Mouse (Mus musculus) megakaryocyte, adult 5-6 weeks (primary cell): ENCODE results near the gene Tgfbr3. TPM values are rescaled to one million over a fixed set of nuclear protein-coding genes. Genes with fewer than 3 reads are reported as not detected.

Source experiments
- ATAC-seq: 2 replicates; pipeline ENCODE4 v1.8.0; 2016; ENCODE audit warnings: mild to moderate bottlenecking, inconsistent platforms; ENCODE audit not compliant: poor library complexity, severe bottlenecking
- total RNA-seq, 2 experiments: library from RNA; stranded (forward) in 1 of 2; stranded (reverse) in 1 of 2; fragments of 153-499, 151-499 nt in 1 of 2; fragments of 221-1000, 200-1000 nt in 1 of 2; gene quantifications; 2 replicates each; pipeline versions ENCODE4 v1.2.3 to v1.2.4; 2015 to 2017

Tgfbr3 gene
- total RNA-seq, 2 experiments from 2014 or later, result 0.89 to 1.7 TPM

DNA sequence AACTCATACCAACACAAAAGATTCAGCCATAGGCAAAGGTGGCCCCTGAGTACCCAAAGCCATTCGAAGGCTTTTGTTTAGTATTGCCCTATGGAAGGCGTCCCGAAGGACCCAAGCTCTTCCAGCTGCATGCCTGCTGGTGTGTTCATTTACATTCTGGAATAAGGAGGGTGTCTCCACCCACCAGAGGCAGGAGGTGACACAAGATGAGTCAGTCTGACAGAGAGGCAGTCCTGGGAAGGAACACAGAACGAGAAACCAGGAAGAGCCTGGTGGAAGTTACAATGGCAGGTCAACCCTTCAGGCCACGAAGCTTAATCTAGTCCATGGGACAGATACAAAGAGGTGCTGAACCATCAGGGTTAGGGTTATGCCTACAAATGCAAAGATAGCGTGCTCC lies 169.5 kb downstream of the Tgfbr3 start:
- no peak for ATAC-seq

DNA sequence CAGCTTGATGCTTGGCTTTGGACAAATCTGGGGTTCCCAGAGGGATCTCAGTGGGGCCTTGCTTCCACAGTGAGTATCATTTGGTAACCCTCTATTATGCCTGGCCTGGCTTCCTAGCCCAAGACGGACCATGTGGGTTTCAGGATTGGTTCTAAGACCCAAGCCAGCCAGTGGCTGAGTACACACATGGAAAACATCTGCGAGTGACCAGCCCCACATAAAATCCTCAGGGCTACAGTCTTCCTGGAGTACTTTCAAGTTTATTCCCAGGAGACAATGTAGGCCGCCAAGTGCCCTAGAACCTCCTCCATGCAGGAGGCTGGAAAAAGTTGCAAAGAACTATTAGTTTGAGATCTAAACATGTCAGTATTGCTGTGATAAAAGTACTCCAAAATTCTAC lies 172.6 kb downstream of the Tgfbr3 start:
- ATAC-seq, result no peak

DNA sequence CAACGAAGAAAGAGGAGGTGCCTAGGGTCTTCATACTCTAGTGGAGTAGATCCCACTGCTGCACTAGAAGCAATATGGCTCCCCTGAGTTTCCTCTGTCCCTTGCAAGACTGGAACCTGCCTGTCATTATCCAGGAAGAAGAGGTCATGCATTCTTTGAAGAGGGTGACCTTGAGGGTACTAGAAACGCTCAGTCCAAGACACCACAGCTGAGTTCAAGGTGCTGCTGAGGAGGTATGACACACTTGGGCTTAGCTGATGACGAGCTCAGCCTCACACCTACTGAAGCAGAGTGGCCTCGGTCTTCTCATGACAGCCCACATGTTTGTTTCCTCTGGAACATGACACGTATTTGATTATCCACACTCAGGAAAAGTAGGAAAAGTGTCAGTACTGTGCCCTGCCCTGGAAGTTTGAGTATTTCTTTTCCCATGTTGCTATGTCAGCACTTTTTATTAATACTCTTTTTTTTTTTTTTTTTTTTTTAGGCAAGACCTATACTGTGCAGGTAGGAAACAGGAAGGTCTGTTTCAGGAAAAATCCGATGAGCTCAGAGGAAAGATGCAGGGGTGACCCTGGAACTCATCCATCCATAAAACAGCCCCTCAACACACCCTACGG lies 176.7 kb downstream of the Tgfbr3 start:
- no peak for ATAC-seq

DNA sequence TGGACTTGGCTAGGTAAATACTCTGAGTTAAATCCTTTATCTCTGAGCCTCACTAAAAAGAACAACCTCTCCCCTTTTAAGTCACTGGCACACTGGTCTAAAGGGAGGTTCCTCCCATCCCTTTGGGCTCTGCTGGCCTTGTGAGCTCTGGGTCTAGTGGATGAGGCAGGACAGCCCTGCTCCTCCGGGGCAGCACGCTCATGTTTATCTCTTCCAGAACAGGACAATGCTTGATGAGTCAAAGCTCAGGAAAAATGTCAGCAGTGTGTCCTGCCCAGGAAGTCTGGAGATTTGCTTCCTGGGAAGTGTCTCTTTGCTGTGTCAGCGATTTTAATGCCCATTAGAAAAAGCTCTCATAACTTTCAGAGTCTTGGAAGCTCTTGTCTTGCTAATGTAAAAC lies 177.6 kb downstream of the Tgfbr3 start:
- ATAC-seq, result no peak

DNA sequence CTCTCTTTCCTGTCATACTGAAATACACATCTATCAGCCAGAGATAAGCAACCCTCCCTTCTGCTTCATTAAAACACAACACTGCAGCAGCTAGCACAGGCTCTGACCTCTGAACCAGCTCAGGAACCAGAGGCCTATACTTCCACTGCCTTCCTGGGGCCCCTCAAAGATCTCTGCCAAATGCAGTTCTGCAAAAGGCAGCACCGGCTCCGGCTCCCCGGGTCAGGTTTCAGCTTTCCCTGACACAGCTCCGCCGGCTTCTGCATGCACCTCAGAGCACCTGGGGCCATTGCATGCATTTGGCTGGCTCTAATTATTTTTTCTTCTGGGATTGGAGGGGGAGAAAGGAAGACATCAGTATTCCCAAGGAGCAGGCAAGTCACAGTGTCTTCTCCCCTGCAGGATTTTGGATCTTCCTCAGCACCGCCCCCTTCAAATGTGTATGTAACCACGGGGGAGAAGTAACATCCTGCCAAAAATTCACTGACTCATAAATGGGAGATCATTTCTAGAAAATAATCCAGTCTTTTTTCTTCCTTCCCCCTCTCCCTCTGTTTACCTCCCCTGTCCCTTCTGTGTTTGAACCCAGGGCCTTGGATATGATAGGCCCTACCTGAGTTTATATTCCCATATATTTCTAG lies 178.4 kb downstream of the Tgfbr3 start:
- no peak for ATAC-seq

DNA sequence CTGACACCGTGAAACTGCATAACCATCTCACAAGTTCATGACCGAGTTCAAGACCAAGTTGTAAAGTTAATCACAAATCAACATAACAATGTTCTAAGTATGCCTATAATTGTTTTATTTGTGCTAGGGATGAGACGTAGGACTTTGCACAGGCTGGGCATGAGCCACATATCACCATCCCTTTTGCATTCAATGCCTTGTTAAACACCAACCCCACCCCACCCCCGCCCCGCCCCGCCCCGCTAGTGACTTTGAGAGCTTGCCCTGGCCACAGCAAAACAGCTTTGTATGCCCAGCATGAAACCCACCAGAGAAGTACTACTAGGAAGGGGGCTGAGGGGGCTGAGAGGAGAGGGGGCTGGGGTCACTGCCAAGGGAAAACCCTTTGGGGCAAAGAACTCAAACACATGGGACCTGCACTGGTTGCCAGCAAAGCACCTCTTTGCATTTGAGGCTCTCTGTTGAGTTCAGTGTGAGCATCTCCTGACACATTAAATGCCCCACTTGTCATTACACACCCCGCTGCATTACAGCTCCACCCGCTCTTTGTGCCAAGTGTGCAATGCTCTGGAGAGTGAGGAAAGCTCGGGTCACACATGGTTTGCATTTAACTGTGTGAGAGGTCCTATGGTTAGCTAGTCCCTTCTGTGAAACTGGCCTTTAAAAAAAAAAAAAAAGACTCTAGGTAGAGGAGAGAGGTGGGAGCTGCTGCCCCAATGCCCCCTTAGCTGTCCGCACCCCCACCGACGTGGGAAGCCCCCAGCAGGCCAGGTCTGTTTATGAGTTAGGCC lies 179.1 kb downstream of the Tgfbr3 start:
- ATAC-seq, result no peak

DNA sequence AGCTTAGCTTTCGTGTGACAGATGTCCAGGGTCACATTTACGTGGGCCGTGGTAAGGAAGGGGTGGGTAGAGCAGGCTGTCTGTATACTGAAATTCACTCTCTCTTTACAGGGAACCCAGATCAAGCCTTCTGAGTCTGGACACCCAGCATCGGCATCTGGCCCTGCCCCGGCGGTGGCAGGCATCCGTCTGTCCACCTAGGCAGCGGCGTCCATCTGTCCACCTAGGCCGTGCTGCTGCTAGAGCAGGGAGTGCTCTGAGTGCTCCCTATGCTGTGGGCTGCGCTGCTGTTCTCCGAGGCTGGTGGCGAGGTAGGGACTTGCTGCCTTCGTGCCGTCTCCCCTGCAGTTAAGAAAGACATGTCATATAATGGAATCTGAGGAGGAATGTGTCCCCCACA lies 180.0 kb downstream of the Tgfbr3 start:
- no peak for ATAC-seq

DNA sequence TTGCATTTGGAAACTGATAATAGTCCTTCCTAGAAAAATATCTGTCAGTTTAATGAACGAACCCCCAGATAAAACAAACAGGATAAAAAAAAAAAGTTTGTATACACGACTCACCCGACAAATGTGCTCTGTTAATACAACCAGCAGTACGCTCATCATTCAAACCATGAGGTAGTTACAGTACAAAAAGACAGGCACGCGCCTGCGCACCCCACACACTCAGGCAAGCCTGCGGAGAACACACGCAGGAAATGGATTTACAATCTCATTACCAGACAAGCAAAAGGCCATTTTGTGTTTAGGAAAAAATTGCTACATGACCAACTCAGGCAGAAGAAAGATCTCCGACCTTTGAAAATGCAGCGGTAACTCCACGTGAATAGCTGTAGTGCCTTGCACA lies 182.6 kb downstream of the Tgfbr3 start:
- ATAC-seq, result no peak

DNA sequence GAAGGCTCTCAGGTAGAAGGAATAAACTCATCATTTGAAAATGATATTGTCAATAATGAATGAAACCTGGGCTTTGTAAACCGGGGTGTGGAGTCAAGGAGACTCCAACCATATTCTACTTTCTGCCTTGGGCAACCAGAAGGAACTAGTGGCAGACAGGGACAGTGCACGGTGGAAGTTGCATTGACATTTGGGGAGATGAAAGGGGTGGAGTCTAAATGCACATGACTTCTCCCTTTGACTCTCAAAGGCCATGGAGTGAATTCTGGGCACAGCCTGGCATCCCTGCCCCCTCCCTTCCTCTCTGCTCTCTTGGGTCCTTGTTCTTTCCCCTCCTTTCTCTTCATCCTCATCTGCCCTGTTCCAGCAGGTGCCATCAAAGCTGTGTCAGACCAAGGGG lies 183.3 kb downstream of the Tgfbr3 start:
- ATAC-seq, result peak; percentile 49

DNA sequence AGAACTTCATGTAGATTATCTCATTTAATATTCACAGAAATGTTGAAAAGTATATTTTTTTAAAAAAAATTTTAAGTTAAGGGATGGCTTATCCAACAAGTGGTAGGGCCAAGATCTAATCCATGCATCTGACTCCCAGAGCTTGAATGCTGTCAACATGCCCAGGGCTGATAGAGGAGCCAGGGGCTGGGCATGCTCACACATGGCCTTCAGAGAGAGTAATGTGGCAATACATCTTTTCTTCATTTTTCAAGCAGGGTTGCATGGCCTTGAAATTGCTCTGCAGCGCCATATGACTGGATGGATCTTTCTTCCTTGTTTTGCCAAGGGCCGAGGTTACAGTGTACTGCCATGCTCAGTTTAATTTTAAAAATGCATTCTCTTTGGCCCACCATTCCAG lies 185.8 kb downstream of the Tgfbr3 start:
- no peak for ATAC-seq

DNA sequence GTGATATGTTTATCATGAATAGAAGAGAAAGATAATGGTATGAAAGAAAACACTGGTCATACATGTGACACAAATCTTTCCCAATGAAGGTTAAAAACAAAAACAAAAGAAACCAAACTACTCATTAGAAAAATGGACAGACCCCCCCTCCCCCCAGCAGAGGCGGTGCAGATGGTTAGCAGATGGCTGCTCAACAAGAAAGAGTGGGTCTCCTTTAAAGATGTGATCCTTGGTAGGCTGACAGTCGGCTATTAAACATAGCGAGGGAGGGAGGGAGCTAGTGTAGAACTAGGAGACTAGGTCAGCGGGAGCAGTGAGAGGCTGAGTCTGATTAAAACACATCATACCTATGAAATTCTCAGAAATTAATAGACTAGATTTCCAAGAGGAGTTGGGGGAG lies 186.5 kb downstream of the Tgfbr3 start:
- no peak for ATAC-seq

DNA sequence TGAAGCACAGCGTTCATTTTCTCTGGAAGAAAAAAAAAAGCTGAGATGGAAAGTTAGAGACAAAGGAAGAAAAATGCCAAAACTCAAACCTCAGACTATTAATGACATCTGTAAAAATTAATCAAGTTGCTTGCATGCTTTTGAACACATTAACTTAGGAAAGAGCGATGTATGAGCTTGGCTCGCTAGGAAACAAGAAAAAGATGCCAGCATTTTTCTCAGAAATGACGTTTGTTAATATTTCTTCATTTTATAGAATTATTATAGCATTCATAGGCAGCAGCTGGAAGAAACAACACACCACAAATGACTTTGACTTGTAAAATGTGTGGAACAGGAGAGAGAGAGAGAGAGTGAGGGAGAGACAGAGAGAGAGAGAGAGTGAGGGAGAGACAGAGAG lies 187.7 kb downstream of the Tgfbr3 start:
- ATAC-seq, result no peak

DNA sequence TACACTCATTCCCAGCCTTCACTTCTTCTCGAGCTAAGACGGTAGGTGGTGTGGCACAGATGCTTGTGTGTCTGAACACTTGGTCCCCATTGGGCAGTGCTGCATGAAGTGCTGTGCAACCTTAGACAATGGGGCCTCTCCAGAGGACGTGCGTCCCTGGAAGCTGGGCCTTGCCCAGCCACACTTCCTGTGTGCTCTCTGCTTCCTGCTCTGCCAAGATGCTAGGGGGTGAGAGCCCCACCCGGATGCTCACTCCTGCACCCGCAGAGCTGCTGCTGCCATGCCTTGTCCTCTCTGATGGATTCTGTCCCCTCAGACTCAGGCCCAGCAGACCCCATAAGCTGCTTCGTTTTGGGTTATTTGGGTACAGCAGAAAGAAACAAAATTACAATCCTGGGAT lies 188.3 kb downstream of the Tgfbr3 start:
- 0 out of 2 replicates have a peak, but pooled peaks have one; percentile 24 for ATAC-seq

DNA sequence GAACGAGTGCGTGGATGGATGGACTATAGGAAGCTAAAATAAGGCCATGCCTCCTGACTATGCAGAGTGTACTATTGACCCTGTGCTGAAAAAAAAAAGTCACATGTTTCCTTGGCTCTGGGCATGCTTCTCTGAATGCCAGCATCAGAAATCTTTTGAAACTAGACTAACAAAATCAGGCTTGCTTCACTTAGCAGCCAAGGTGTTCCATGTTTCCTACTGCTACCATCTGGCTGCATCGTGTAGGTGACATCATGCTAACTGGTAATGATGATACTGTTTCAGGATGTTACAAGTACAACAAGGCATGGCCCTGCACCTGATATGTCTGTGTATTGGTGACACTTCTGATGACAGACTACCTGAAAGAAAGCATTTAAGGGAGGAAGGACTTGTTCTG lies 189.8 kb downstream of the Tgfbr3 start:
- ATAC-seq, result no peak

DNA sequence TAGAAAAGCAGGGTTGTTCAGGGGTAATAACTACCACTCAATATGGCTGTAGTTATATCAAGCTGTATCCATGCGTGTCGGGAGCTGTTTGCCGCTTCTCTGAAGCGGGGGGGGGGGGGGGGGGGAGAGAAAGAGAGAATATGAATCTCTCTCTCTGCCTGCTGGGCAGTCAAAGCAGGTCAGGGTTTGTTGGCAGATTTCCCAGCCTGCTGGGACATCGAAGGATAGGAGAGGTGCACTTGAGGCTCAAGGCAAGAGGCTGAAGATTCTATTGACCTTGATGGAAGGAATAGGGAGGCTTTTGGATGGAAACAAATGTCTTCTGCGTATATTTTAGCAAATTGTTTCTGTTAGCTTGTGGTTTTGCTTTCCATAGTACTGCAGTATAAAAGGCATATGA lies 190.4 kb downstream of the Tgfbr3 start:
- ATAC-seq, result no peak

DNA sequence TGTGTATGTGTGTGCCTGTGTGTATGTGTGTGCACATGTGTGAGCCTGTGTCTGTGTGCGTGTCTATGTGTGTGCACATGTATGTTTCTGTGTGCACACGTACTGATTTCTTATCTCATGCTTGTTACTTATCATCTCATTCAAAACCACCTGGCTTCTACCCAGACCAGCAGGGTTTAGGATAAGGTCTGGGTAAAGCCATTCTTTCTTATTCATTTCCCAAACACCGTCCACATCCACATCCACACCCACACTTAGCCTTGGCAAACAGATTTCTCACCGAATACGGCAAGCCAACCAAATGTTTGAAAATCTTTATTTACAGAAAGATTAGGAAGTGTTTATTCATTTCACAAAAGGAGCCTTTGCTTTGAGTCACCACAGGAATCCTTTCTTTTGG lies 191.4 kb downstream of the Tgfbr3 start:
- ATAC-seq, result no peak

DNA sequence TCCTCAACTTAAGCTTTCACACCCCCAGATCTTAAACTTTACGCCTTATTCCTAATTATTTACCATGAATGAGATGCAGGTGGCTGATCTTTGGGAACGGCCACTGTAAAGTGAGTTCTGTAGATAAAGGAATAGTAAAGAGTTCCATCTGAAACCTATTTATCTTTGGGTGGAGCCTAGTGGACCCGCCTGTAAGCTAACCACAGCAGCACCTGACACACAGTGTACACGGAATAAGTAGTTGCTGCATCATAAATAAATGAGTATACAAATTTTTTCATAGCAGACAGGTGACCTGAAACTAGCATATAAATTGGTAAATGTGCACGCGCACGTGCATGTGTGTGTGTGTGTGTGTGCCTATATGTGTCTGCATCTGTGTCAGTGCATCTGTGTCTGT lies 192.1 kb downstream of the Tgfbr3 start:
- no peak for ATAC-seq

DNA sequence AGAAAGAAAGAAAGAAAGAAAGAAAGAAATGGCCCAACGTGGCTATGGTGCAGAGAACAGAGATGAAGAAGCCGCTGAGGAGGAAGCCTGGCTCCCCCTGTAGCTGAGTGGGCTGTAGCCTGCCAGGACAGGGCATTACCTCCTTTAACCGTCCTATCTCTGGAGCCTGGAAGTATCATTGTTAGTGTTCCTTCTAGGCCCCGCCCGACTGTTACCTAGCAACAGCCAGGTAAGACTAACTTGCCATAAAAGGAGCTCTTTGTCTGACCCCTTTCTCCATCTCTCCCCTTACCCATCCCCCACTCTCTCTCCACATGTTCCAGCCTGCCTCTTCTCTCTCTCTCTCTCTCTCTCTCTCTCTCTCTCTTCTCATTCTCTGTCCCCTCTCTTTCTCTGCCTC lies 195.2 kb downstream of the Tgfbr3 start:
- ATAC-seq, result no peak

DNA sequence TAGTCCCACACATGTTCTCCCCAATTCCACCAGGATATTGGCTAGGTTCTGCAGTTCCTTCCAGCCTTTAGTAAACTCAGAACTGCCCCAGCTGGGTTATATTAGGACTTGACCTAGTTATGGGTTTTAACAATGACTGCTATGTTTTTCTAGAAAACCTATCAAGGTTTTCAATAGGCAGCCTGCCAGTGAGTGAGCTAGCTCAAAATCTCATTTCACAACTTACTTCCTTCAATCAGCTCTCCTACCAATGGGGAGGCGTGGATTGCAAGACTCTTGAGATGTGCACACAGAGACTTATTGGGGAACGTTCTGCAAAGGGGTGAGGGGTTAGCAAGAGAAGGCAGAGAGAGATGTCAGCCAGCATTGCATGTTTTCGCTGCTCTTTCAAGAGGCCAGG lies 196.2 kb downstream of the Tgfbr3 start:
- ATAC-seq, result 0 out of 2 replicates have a peak, but pooled peaks have one; percentile 34

DNA sequence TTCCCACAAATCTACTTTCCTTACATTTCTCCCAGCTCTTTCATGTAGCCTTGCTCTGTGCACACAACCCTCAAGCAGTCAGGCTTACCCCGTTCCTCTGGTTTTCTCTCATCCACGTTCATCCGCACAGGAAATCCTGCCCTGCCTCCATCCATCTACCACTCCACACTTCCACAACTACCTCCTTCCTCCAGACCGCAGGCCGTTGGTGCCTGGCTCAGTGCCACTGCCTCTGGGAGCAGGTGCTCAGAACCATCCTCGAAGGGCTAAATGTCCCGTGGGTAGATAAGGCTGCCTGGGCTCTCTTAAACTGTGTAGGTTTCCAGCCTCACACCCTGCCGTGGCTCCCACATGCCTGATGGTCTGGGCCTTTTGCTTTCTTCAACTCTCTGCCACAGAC lies 197.3 kb downstream of the Tgfbr3 start:
- peak; percentile 45; the same call in 1 of the 2 replicates for ATAC-seq

DNA sequence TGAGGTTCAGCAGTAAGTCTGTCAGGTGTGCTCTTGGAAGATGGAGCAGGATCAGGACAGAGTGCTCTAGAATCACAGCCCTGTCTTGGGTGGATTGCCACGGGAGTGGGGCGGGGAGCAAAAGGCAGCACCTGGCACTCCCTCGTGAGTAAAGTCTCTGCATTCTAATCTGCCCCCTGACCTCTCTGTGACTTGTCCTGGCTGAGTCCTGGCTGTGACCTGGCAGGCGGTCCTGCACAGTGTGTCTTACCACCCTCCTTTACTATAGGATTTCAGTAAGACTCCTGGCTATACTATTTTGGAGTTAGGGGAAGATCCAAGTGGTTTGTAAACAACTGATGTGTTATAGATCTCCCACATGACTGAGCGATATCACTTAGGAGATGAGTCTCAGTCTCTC lies 199.5 kb downstream of the Tgfbr3 start:
- ATAC-seq, result no peak
